Mouse (Mus musculus): ENCODE data around the gene Galnt14.

GRCm38 (mm10) chr17:73634896-73635295 is 75.4 kb downstream of the Galnt14 start:
- TF ChIP-seq EP300 (IDR thresholded peaks at IDR 0.05; ENCODE audit: insufficient read depth, low read depth, low read length) (no peak), CTCF (IDR thresholded peaks at IDR 0.05; ENCODE audit: low read depth, low read length) (no peak)
